In genomic region chr8:13036346-13036812, GRCm38 (mm10) we compare ENCODE assay signal across 14 mouse cellular contexts. TPM values are rescaled to one million over a fixed set of nuclear protein-coding genes. Genes with fewer than 3 reads are reported as not detected.
DNase-seq lines count a peak whose midpoint lies in the region; ATAC-seq and TF ChIP-seq lines count a peak whose summit lies in the region.
"Had no signal": no experiment of that assay in that cellular context is flagged by ENCODE, and none has a peak within 500 bp of the region (broad histone marks: within the 10 kb centered on the region; RNA-seq: fewer than 3 reads in every experiment).

No protein-coding gene starts in this region.

- no peak for TF ChIP-seq POLR2A in bone marrow, adult 2 months (IDR thresholded peaks at IDR 0.05; ENCODE audit: borderline replicate concordance, control insufficient read depth, low read depth, low read length)

- H3K27ac ChIP-seq in heart, embryonic 11.5 days (ENCODE audit: low read depth, low read length), result peak overlapping the region; percentile 3; the same call in 1 of the 2 replicates
- H3K27ac ChIP-seq in bone marrow, adult 2 months (ENCODE audit: control insufficient read depth, insufficient read depth, low read depth, low read length, poor library complexity), result peak overlapping the region; percentile 49
- H3K27ac ChIP-seq: heart, adult 2 months; limb, embryonic 12.5 days; neural tube, embryonic 13.5 days; stomach, embryonic 15.5 days had no signal

- no peaks in the 10 kb centered on the region for H3K9me3 ChIP-seq in heart, embryonic 11.5 days (replicated peaks; ENCODE audit: control insufficient read depth, low read length)
- H3K9me3 ChIP-seq: limb, embryonic 12.5 days; neural tube, embryonic 13.5 days; stomach, embryonic 15.5 days had no signal

- 0 out of 2 replicates have a peak overlapping the region, but pooled peaks have one; percentile 8 for H3K9ac ChIP-seq in heart, embryonic 11.5 days (ENCODE audit: low read depth, low read length)
- H3K9ac ChIP-seq: limb, embryonic 12.5 days; neural tube, embryonic 13.5 days; stomach, embryonic 15.5 days had no signal

- no peak overlapping the region for H3K4me3 ChIP-seq in heart, embryonic 11.5 days (ENCODE audit: low read depth, low read length)
- no peak overlapping the region for H3K4me3 ChIP-seq in bone marrow, adult 2 months (replicated peaks; ENCODE audit: control insufficient read depth, low read depth, low read length)
- H3K4me3 ChIP-seq: heart, adult 2 months; limb, embryonic 12.5 days; neural tube, embryonic 13.5 days; stomach, embryonic 15.5 days had no signal

- WGBS in heart, embryonic 11.5 days (ENCODE audit: insufficient replicate concordance), result 77% methylated on average over 10 of the region's 10 CpGs
- WGBS in bone marrow, adult 2 months, result 29% methylated on average over 10 of the region's 10 CpGs

- no peak overlapping the region for H3K4me2 ChIP-seq in heart, embryonic 11.5 days
- H3K4me2 ChIP-seq: limb, embryonic 12.5 days; neural tube, embryonic 13.5 days; stomach, embryonic 15.5 days had no signal

- ATAC-seq in heart, embryonic 11.5 days (replicated peaks; ENCODE audit: insufficient number of reproducible peaks, low FRiP score, low TSS enrichment), result no peak
- ATAC-seq in megakaryocyte, adult 5-6 weeks (ENCODE audit: poor library complexity, severe bottlenecking), result peak; percentile 58

- no peaks in the 10 kb centered on the region for H3K27me3 ChIP-seq in heart, embryonic 11.5 days (ENCODE audit: control insufficient read depth, insufficient read depth, low read length)
- H3K27me3 ChIP-seq: limb, embryonic 12.5 days; neural tube, embryonic 13.5 days; stomach, embryonic 15.5 days had no signal

- H3K4me1 ChIP-seq in heart, embryonic 11.5 days (ENCODE audit: control insufficient read depth, insufficient read depth, low read length), result peaks cover 19% of the 10 kb centered on the region
- H3K4me1 ChIP-seq in bone marrow, adult 2 months (ENCODE audit: control insufficient read depth, insufficient read depth, low read length), result peaks cover 9% of the 10 kb centered on the region; the same call in 1 of the 2 replicates
- H3K4me1 ChIP-seq: neural tube, embryonic 13.5 days; stomach, embryonic 15.5 days had no signal

- no peaks in the 10 kb centered on the region for H3K36me3 ChIP-seq in heart, embryonic 11.5 days (ENCODE audit: control insufficient read depth, insufficient read depth, low read length)
- H3K36me3 ChIP-seq: limb, embryonic 12.5 days; neural tube, embryonic 13.5 days; stomach, embryonic 15.5 days had no signal

- no peak for TF ChIP-seq CTCF in bone marrow, adult 2 months (IDR thresholded peaks at IDR 0.05; ENCODE audit: control insufficient read depth, insufficient read depth, low read length)

- intact Hi-C loops in heart, postnatal 25 days (cut with DNase I), result no loop called here

- DNase-seq in heart, postnatal 25 days (ENCODE audit: low spot score), result no peak
- DNase-seq in layer of hippocampus, adult 11-12 months (ENCODE audit: low spot score), result peak; percentile 49
- no peak for DNase-seq in B cell, adult 2 months
- DNase-seq in neural tube, embryonic 10.5 days (ENCODE audit: extremely low spot score, low spot score), result no peak
- DNase-seq in c-Kit-positive CD71-positive TER-119-positive erythroid progenitor cells, embryonic 14.5 days (ENCODE audit: low spot score), result no peak

RNA-seq across cellular contexts. Expression of gene F10, which starts 0.7 kb away (rescaled TPM):
- polyA plus RNA-seq in heart, embryonic 11.5 days (2014; fragmentation: Nextera tagmentation; extraction: Ambion mirVana), result 2.3 TPM in 2 replicates
- total RNA-seq in heart, postnatal 25 days (2021), result under 1 TPM; 0.45 to 0.57 TPM
- 8.0 and 27.9 TPM in 2 replicates for polyA plus RNA-seq in bone marrow, adult 2 months (2011; ENCODE audit: insufficient read depth, insufficient read length, low replicate concordance, missing spikeins)
- 50.6 and 57.5 TPM in 2 replicates for total RNA-seq in megakaryocyte, adult 5-6 weeks (2015)
- 98.7 and 109 TPM in 2 replicates for total RNA-seq in megakaryocyte, adult 5-6 weeks (2017)
- total RNA-seq: CH12.LX had no signal

RNA-seq across cellular contexts. Expression of gene F7, which starts 10.5 kb away (rescaled TPM):
- polyA plus RNA-seq in heart, embryonic 11.5 days (2014; fragmentation: Nextera tagmentation; extraction: Ambion mirVana), result not detected in 2 replicates
- total RNA-seq in heart, postnatal 25 days (2021), result under 1 TPM in 1 of 2 experiments, not detected in 1; 0.14 TPM
- polyA plus RNA-seq in bone marrow, adult 2 months (2011; ENCODE audit: insufficient read depth, insufficient read length, low replicate concordance, missing spikeins), result 0.86 and 1.3 TPM in 2 replicates
- 0.27 and 0.56 TPM in 2 replicates for total RNA-seq in megakaryocyte, adult 5-6 weeks (2015)
- 1.3 TPM in 1 of 2 replicates, not detected in the other for total RNA-seq in megakaryocyte, adult 5-6 weeks (2017)
- total RNA-seq: CH12.LX had no signal
- polyA plus RNA-seq: limb, embryonic 12.5 days had no signal

RNA-seq across cellular contexts. Expression of gene Proz, which starts 24.3 kb away (rescaled TPM):
- 0.50 and 0.56 TPM in 2 replicates for polyA plus RNA-seq in heart, embryonic 11.5 days (2014; fragmentation: Nextera tagmentation; extraction: Ambion mirVana)
- not detected for total RNA-seq in heart, postnatal 25 days (2021)
- 0.34 and 0.70 TPM in 2 replicates for polyA plus RNA-seq in bone marrow, adult 2 months (2011; ENCODE audit: insufficient read depth, insufficient read length, low replicate concordance, missing spikeins)
- total RNA-seq in megakaryocyte, adult 5-6 weeks (2015), result 0.07 and 0.20 TPM in 2 replicates
- 0.33 TPM in 1 of 2 replicates, not detected in the other for total RNA-seq in megakaryocyte, adult 5-6 weeks (2017)
- total RNA-seq: adrenal gland, adult 18-20 months; heart, adult 2 months had no signal
- polyA plus RNA-seq: heart, adult 2 months had no signal

Comparison
In these comparisons a context has a peak if more than half of its experiments do, and no peak if none do; other contexts are left out.
1. RNA of gene F10, which starts 0.7 kb away (total RNA-seq): 50.6 to 109 TPM in megakaryocyte, adult 5-6 weeks; 0.45 to 0.57 TPM in heart, postnatal 25 days; every median in the first group is over 10 times any median in the second.